Mouse (Mus musculus): ENCODE results near the gene Ccnq. TPM values are rescaled to one million over a fixed set of nuclear protein-coding genes. Genes with fewer than 3 reads are reported as not detected.
A peak's percentile ranks its signal among the peaks of the same experiment; 100 is the strongest.

The Ccnq gene
- polyA plus RNA-seq, 1 experiment from 2014 or later: 37.2 TPM

GRCm38 (mm10) chr11:78730902-78731301 is 20.6 kb downstream of the Ccnq start:
- Histone ChIP-seq H3K4me3 (ENCODE audit: low read depth, low read length) (no peak overlapping the region), H3K36me3 (ENCODE audit: control insufficient read depth, insufficient read depth, low read length) (no peaks in the 10 kb centered on the region), H3K4me2 (ENCODE audit: low read depth, low read length) (no peak overlapping the region), H3K9me3 (ENCODE audit: control insufficient read depth, low read length) (no peaks in the 10 kb centered on the region), H3K4me1 (ENCODE audit: control insufficient read depth, insufficient read depth, low read length) (no peaks in the 10 kb centered on the region), H3K27me3 (replicated peaks; ENCODE audit: control insufficient read depth, insufficient read depth, low read length) (no peaks in the 10 kb centered on the region), H3K27ac (replicated peaks; ENCODE audit: low read depth, low read length) (no peak overlapping the region), H3K9ac (ENCODE audit: low read depth, low read length) (no peak overlapping the region)
- DNase-seq (ENCODE audit: low spot score) (peak; percentile 19), ATAC-seq (ENCODE audit: low read depth) (no peak)
- 29% methylated on average over 2 of the region's 2 CpGs for WGBS

GRCm38 (mm10) chr11:78728041-78728440 is 23.5 kb downstream of the Ccnq start:
- 59% methylated on average over 4 of the region's 4 CpGs for WGBS
- H3K4me3 ChIP-seq (ENCODE audit: low read depth, low read length): no peak overlapping the region
- H3K4me2 ChIP-seq (ENCODE audit: low read depth, low read length): no peak overlapping the region
- H3K27me3 ChIP-seq (replicated peaks; ENCODE audit: control insufficient read depth, insufficient read depth, low read length): no peaks in the 10 kb centered on the region
- DNase-seq (ENCODE audit: low spot score) (no peak), ATAC-seq (ENCODE audit: low read depth) (no peak)
- H3K4me1 ChIP-seq (ENCODE audit: control insufficient read depth, insufficient read depth, low read length): no peaks in the 10 kb centered on the region
- no peaks in the 10 kb centered on the region for H3K9me3 ChIP-seq (ENCODE audit: control insufficient read depth, low read length)
- no peak overlapping the region for H3K27ac ChIP-seq (replicated peaks; ENCODE audit: low read depth, low read length)
- H3K9ac ChIP-seq (ENCODE audit: low read depth, low read length): no peak overlapping the region
- H3K36me3 ChIP-seq (ENCODE audit: control insufficient read depth, insufficient read depth, low read length): no peaks in the 10 kb centered on the region

- no peaks in the 10 kb centered on the region for H3K27me3 ChIP-seq (replicated peaks; ENCODE audit: control insufficient read depth, insufficient read depth, low read length)
- 75% methylated on average over 3 of the region's 3 CpGs for WGBS
- DNase-seq (ENCODE audit: low spot score) (no peak), ATAC-seq (ENCODE audit: low read depth) (no peak)
- no peak overlapping the region for H3K9ac ChIP-seq (ENCODE audit: low read depth, low read length)
- no peak overlapping the region for H3K4me3 ChIP-seq (ENCODE audit: low read depth, low read length)
- H3K27ac ChIP-seq (replicated peaks; ENCODE audit: low read depth, low read length): no peak overlapping the region
- no peaks in the 10 kb centered on the region for H3K4me1 ChIP-seq (ENCODE audit: control insufficient read depth, insufficient read depth, low read length)
- no peak overlapping the region for H3K4me2 ChIP-seq (ENCODE audit: low read depth, low read length)
- no peaks in the 10 kb centered on the region for H3K9me3 ChIP-seq (ENCODE audit: control insufficient read depth, low read length)
- H3K36me3 ChIP-seq (ENCODE audit: control insufficient read depth, insufficient read depth, low read length): no peaks in the 10 kb centered on the region
Observed at GRCm38 (mm10) chr11:78726366-78726765, 25.2 kb downstream of the Ccnq start.

GRCm38 (mm10) chr11:78724792-78725191 is 26.7 kb downstream of the Ccnq start:
- DNase-seq (ENCODE audit: low spot score): peak; percentile 10

GRCm38 (mm10) chr11:78721419-78721818 is 30.1 kb downstream of the Ccnq start:
- no peak overlapping the region for H3K4me3 ChIP-seq (ENCODE audit: low read depth, low read length)
- ATAC-seq (ENCODE audit: low read depth) (no peak), DNase-seq (ENCODE audit: low spot score) (no peak)
- no peak overlapping the region for H3K4me2 ChIP-seq (ENCODE audit: low read depth, low read length)
- H3K27ac ChIP-seq (replicated peaks; ENCODE audit: low read depth, low read length): no peak overlapping the region
- WGBS: 80% methylated on average over 2 of the region's 2 CpGs
- no peaks in the 10 kb centered on the region for H3K27me3 ChIP-seq (replicated peaks; ENCODE audit: control insufficient read depth, insufficient read depth, low read length)
- H3K4me1 ChIP-seq (ENCODE audit: control insufficient read depth, insufficient read depth, low read length): no peaks in the 10 kb centered on the region
- H3K9ac ChIP-seq (ENCODE audit: low read depth, low read length): no peak overlapping the region
- no peaks in the 10 kb centered on the region for H3K36me3 ChIP-seq (ENCODE audit: control insufficient read depth, insufficient read depth, low read length)
- no peaks in the 10 kb centered on the region for H3K9me3 ChIP-seq (ENCODE audit: control insufficient read depth, low read length)

More at GRCm38 (mm10) chr11:78724792-78725191, 26.7 kb downstream of the Ccnq start:
- H3K27ac ChIP-seq (replicated peaks; ENCODE audit: low read depth, low read length): no peak overlapping the region
- H3K4me2 ChIP-seq (ENCODE audit: low read depth, low read length): no peak overlapping the region
- no peak for ATAC-seq (ENCODE audit: low read depth)
- no peaks in the 10 kb centered on the region for H3K27me3 ChIP-seq (replicated peaks; ENCODE audit: control insufficient read depth, insufficient read depth, low read length)
- WGBS: 58% methylated on average over 1 of the region's 1 CpGs
- no peak overlapping the region for H3K4me3 ChIP-seq (ENCODE audit: low read depth, low read length)
- H3K9me3 ChIP-seq (ENCODE audit: control insufficient read depth, low read length): no peaks in the 10 kb centered on the region
- no peaks in the 10 kb centered on the region for H3K36me3 ChIP-seq (ENCODE audit: control insufficient read depth, insufficient read depth, low read length)
- H3K4me1 ChIP-seq (ENCODE audit: control insufficient read depth, insufficient read depth, low read length): no peaks in the 10 kb centered on the region
- no peak overlapping the region for H3K9ac ChIP-seq (ENCODE audit: low read depth, low read length)

- Histone ChIP-seq H3K4me1 (ENCODE audit: control insufficient read depth, insufficient read depth, low read length) (no peaks in the 10 kb centered on the region), H3K9ac (ENCODE audit: low read depth, low read length) (no peak overlapping the region), H3K4me3 (ENCODE audit: low read depth, low read length) (no peak overlapping the region), H3K36me3 (ENCODE audit: control insufficient read depth, insufficient read depth, low read length) (no peaks in the 10 kb centered on the region), H3K9me3 (ENCODE audit: control insufficient read depth, low read length) (no peaks in the 10 kb centered on the region), H3K4me2 (ENCODE audit: low read depth, low read length) (no peak overlapping the region), H3K27ac (replicated peaks; ENCODE audit: low read depth, low read length) (no peak overlapping the region), H3K27me3 (replicated peaks; ENCODE audit: control insufficient read depth, insufficient read depth, low read length) (no peaks in the 10 kb centered on the region)
- no peak for DNase-seq (ENCODE audit: low spot score)
- 52% methylated on average over 4 of the region's 4 CpGs for WGBS
- ATAC-seq (ENCODE audit: low read depth): no peak
Observed at GRCm38 (mm10) chr11:78717655-78718054, 33.9 kb downstream of the Ccnq start.

GRCm38 (mm10) chr11:78708642-78709041 is 42.9 kb downstream of the Ccnq start:
- H3K4me1 ChIP-seq (ENCODE audit: control insufficient read depth, insufficient read depth, low read length): no peaks in the 10 kb centered on the region
- no peaks in the 10 kb centered on the region for H3K36me3 ChIP-seq (ENCODE audit: control insufficient read depth, insufficient read depth, low read length)
- H3K9me3 ChIP-seq (ENCODE audit: control insufficient read depth, low read length): no peaks in the 10 kb centered on the region
- no peak overlapping the region for H3K27ac ChIP-seq (replicated peaks; ENCODE audit: low read depth, low read length)
- no peaks in the 10 kb centered on the region for H3K27me3 ChIP-seq (replicated peaks; ENCODE audit: control insufficient read depth, insufficient read depth, low read length)
- WGBS: 93% methylated on average over 2 of the region's 2 CpGs
- ATAC-seq (ENCODE audit: low read depth): no peak
- no peak overlapping the region for H3K9ac ChIP-seq (ENCODE audit: low read depth, low read length)
- H3K4me2 ChIP-seq (ENCODE audit: low read depth, low read length): no peak overlapping the region
- H3K4me3 ChIP-seq (ENCODE audit: low read depth, low read length): no peak overlapping the region
- DNase-seq (ENCODE audit: low spot score): no peak

GRCm38 (mm10) chr11:78706026-78706425 is 45.5 kb downstream of the Ccnq start:
- no peak for ATAC-seq (ENCODE audit: low read depth)

GRCm38 (mm10) chr11:78703085-78703484 is 48.4 kb downstream of the Ccnq start:
- 78% methylated on average over 5 of the region's 5 CpGs for WGBS
- Histone ChIP-seq H3K9me3 (ENCODE audit: control insufficient read depth, low read length) (no peaks in the 10 kb centered on the region), H3K4me2 (ENCODE audit: low read depth, low read length) (no peak overlapping the region), H3K9ac (ENCODE audit: low read depth, low read length) (no peak overlapping the region), H3K36me3 (ENCODE audit: control insufficient read depth, insufficient read depth, low read length) (no peaks in the 10 kb centered on the region), H3K4me3 (ENCODE audit: low read depth, low read length) (no peak overlapping the region), H3K4me1 (ENCODE audit: control insufficient read depth, insufficient read depth, low read length) (no peaks in the 10 kb centered on the region), H3K27ac (replicated peaks; ENCODE audit: low read depth, low read length) (no peak overlapping the region), H3K27me3 (replicated peaks; ENCODE audit: control insufficient read depth, insufficient read depth, low read length) (no peaks in the 10 kb centered on the region)
- ATAC-seq (ENCODE audit: low read depth) (no peak), DNase-seq (ENCODE audit: low spot score) (no peak)

More at GRCm38 (mm10) chr11:78706026-78706425, 45.5 kb downstream of the Ccnq start:
- Histone ChIP-seq H3K4me2 (ENCODE audit: low read depth, low read length) (no peak overlapping the region), H3K4me3 (ENCODE audit: low read depth, low read length) (no peak overlapping the region), H3K9ac (ENCODE audit: low read depth, low read length) (no peak overlapping the region), H3K27ac (replicated peaks; ENCODE audit: low read depth, low read length) (no peak overlapping the region), H3K27me3 (replicated peaks; ENCODE audit: control insufficient read depth, insufficient read depth, low read length) (no peaks in the 10 kb centered on the region), H3K4me1 (ENCODE audit: control insufficient read depth, insufficient read depth, low read length) (no peaks in the 10 kb centered on the region), H3K36me3 (ENCODE audit: control insufficient read depth, insufficient read depth, low read length) (no peaks in the 10 kb centered on the region), H3K9me3 (ENCODE audit: control insufficient read depth, low read length) (no peaks in the 10 kb centered on the region)
- no peak for DNase-seq (ENCODE audit: low spot score)

Data from embryonic facial prominence, embryonic 14.5 days (tissue).